Mouse (Mus musculus) heart, adult 11 months (tissue): ENCODE results near the gene Gnaq.

Source experiments
- DNase-seq: peaks from one replicate; pipeline ENCODE4 v3.0.0; 2022

Gnaq gene

DNA sequence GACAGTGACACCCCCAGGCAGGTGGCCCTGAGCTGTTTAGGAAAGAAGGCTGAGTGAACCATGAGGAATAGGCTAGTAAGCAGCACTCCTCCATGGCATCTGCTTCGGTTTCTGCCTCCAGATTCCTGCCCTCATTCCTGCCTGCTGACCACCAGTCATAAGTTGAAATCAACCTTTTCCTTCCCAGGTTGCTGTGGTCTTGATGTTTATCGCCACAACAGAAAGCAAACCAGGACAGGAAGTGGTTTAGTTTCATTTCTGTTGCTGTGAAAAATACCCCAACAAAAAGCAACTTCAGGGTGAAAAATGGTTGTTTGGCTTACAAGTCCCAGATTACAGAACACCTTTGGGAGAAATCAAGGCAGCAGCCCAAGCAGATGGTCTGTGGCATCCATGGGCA is 249.8 kb downstream of the Gnaq start:
- DNase-seq = peak; percentile 56

DNA sequence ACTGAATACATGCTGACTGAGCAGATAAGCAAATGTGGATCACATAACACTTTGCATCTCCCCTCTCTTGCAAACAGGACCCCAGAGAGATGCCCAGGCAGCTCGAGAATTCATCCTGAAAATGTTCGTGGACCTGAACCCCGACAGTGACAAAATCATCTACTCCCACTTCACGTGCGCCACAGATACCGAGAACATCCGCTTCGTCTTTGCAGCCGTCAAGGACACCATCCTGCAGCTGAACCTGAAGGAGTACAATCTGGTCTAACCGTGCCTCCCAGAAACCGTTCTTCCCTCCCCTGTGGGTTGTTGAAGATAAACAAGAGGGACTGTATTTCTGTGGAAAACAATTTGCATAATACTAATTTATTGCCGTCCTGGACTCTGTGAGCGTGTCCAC is 250.5 kb downstream of the Gnaq start:
- DNase-seq = peak; percentile 74

DNA sequence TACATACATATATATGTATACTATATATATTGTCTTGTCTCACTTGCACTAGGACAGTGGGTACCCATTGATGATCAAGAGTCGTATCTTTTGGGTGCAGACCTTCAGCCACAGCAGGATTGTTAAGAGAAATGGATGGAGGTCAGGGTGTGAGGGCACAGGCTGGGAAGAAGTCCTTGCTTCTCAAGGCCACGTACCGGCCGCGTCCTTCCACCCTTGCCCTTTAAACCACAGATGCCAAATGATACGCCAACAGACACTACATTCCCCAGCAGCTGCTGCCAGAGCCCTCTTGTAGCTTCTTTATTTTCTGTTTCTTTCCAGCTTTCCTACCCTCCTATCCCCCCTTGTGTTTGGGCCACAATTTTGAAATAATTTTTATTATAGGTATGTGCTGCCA is 251.5 kb downstream of the Gnaq start:
- DNase-seq = peak; percentile 59

DNA sequence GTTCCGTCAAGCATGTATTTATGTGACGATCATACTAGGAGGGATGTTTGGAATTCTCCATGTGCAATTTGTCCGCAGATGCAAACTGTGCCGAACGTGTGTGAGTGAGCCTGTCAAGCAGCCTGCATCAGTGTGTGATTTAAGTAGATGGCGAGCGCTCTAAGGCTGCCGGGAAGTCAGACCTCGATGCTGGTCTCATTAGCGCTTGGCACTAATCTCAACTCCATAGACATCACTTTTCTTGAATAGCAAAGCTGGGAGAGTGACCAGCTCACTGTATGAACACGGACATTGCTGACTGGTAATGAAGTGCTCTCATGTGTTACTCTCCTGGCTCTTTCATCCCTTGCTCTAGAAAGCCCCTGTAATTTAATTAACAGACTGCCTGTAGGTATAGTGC is 252.3 kb downstream of the Gnaq start:
- no peak for DNase-seq

DNA sequence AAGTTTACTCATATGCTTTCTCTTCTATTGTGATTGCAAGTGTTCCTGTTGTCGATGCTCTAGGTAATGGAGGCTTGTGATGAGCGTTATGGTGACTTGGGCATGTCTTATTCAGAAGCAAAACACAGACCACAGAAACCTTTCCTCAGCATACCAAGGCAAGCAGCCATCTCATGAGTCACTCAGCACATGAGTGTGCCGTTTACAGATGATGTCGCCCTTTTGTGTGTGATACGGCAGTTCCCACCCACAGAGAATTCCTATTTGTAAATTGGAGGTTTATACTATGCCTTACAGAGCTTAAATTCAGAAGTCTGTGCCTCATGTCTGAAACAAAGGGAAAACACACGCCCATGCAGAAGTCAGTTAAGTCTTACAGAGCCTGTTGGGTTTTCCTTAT is 253.9 kb downstream of the Gnaq start:
- peak; percentile 89 for DNase-seq

DNA sequence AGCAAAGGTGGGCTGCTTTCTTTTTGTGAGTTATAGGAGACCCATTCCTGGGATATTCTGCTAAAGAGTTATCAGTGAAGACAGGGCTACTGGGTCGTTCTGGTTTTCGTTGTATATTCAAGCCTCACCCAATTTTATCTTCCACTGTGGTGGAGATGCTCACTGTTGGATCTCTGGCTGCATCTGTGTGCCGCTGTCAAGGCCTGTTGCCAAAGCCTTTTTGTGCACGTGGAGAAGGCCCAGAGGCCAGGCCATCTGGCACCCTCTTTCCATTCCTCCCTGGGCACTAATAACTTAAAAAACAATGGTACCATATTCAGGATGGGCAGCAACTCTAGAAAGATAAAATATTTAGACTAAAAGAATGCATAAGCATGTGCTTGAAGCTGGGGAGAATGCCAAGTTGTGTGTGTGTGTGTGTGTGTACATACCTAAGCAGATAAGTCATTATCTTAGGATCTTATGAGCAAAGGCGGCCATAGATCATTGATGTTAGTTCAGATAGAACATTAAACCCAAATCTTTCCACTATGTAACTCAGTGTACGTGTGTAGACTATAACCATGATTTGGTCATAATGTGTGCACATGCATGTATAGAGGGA is 257.7 kb downstream of the Gnaq start:
- no peak for DNase-seq

DNA sequence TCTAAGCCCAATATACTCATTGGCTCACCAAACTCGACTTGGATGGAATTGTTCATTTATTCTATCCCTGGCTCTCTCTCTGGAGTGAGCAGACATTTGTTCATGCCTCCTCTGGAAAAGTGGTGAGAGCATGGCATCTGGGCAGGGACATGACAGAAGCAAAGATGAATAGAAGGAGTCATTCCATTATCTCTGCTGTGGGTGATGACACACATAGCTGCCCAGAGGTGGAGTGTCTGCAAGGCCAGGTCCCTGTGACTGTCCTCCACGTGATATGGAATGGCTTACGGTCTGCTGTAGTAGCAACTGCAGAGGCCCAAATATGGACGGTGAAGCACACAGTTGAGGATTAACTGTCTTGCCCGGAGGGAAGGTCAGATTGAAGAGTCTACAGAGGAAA is 261.8 kb downstream of the Gnaq start:
- peak; percentile 22 for DNase-seq

DNA sequence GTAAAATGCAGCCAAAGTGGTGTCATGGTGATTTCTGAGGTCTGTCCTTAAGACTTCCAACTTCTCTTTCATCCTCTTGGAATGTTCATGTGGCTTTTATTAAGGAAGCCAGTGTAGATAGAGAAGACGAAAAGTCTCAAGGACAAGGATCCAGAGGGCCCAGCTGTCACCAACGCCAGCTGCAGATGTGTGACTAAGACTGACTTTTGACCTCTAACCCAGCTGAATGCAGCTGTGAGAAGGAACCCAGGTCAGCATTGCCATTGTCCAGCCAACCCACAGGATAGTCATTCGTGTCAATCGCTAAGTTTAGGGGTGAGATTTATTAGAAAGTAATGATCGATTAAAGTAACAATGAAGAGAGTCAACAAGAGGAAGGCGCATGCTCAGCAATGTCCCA is 270.5 kb downstream of the Gnaq start:
- peak; percentile 95 for DNase-seq

DNA sequence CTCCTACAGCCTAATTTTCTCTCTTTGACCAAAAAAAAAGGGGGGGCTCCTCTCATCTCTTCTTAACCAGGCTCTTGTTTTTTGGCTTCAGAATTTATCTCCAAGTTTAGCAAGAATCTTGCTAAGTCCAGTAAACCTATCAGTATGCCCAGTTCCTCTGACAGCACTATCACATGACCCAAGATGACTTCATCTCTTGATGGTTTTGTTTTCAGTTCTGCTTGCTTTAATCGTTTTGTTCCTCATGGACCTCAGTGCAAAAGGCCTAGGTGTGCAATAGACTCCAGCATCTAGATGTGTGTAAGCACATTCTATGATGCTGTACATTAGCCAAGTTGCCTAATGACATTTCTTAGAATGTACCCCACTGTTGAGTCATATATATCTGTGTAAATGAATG is 275.1 kb downstream of the Gnaq start:
- no peak for DNase-seq

DNA sequence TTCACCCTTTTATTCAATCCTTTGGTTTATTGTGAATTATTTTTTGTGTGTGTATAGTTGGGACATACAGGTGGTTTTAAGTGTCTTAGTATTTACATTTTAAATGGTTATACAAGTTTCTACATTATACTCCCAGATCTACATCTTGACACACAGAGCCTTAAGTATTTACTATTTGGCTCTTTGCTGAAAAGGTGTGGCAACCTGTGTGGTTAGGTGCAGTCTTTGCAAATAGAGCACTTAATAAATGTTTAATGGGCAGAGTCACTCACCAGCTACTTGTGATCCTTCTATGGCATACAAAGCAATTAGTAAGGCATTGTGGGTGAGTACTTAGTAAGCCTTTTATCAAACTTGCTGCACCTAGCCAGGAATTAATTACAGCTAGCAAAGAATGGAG is 278.7 kb downstream of the Gnaq start:
- peak; percentile 13 for DNase-seq

DNA sequence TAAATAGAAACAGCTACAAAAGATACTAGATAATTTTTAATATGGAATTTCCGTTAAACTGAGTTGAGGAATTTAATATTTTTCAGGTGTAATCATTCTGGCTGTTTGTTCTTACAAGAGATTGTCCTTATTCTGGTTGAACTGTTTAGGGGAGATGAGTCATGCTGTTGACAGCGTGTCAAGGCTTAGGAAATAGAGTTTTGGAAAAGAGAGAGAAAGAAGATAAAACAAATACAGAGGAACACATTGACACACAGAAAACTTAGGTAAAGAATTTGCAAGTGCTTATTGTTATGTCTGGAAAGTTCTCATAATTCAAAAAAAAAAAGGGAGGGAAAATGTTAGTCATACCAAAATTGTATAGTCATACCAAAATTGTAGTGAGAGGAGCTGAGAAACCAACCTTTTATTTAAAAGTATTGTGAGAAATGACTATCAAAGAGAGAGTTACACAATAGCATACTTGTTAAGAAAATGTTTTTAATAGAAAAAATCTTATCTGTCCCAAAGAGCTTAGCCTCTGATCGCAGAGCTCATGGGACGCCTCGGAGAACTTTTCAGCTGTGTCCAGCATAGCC is 285.5 kb downstream of the Gnaq start:
- DNase-seq = no peak

DNA sequence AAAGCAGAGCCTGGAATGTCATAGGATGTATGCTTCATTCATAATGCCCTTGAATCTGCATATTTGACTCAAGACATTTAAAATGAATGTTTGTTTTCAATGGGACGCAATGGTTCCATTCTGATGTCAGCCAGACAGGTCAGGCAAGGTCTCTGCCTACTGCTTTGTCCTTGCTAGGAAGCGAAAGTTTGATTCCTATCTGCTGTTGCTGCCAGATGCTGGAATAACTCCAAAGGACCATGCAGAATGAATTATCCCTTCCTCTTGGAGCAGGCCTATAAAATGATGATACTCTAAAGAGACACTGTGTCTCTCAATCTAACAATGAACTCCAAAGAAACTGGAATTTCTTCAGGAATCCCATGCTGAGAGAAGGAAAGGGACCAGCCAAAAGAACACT is 293.0 kb downstream of the Gnaq start:
- peak; percentile 43 for DNase-seq

DNA sequence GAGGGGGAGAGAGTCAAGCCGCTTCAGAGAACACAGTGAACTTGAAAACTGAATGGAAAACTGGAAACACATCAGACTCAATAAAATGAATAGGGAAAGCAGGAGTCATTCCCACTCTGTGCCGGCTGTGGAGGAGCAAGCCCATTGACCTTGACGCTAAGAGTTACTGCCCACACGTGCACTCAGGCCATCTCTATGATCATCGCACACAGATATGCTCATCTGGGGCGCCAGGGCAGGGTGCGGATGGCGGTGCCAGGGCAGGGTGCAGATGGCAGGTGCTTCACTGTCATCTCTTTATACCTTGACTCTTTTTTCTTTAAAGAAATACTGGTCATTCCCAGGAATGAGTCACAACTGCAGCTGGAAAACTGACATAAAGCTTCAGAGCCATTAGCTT is 298.7 kb downstream of the Gnaq start:
- DNase-seq = peak; percentile 41

DNA sequence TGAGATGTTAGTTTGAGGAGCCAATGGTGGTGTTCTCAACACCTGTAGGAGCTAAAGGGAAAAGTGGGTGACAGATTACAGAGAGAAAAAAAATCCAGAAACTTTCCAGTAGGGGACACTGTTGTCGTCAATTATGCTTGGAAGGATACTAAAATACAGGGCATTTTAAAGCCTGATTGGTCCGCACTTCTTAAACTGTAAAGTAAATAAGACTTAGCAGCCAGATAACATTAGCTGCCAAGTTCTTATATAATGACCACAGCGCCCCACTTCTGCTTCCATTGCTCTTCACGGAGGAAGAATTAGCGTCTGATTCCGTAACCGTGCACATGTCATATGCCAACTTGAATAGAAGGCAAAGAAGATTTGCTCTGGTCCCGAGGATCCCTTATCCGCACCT is 302.2 kb downstream of the Gnaq start:
- DNase-seq = peak; percentile 93

DNA sequence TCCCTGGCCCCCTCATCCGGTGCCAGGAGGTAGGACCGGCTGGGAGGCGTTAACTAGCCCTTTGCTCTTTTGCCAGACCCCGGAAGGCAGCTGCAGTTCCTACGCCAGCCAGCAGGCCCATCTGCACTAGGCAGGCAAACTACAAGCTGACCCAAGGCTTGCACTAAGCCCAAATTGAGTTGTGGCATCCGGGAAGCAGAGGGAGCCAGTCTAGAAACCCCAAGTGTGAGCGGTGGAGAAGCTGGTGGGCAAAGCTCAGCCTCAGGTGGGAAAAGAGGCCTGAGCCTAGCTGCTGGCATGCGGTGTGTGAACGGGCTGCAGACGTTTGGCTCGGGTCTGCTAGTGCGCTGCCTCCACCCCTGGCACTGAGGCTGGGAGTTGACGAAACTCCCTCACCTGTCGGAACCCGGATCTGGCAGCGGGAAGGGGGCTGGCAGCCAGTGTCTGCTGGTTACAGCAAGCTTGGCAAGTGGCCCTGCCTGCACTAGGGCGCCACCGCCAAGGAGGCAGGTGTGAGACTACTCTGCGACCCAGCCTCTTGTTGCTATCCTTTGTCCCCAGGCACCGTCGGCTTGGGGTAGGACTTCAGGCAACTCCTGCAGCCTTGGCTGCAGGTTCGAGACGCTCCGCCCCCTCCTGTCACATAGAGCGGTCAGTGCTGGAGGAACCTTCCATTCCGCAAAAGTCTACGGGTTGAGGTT is 303.1 kb downstream of the Gnaq start, which contains the start of gene Gna14:
Gna14 (plus strand) TSS at position 232 of the 701 bp plus-strand sequence.
- DNase-seq = peak; percentile 96

DNA sequence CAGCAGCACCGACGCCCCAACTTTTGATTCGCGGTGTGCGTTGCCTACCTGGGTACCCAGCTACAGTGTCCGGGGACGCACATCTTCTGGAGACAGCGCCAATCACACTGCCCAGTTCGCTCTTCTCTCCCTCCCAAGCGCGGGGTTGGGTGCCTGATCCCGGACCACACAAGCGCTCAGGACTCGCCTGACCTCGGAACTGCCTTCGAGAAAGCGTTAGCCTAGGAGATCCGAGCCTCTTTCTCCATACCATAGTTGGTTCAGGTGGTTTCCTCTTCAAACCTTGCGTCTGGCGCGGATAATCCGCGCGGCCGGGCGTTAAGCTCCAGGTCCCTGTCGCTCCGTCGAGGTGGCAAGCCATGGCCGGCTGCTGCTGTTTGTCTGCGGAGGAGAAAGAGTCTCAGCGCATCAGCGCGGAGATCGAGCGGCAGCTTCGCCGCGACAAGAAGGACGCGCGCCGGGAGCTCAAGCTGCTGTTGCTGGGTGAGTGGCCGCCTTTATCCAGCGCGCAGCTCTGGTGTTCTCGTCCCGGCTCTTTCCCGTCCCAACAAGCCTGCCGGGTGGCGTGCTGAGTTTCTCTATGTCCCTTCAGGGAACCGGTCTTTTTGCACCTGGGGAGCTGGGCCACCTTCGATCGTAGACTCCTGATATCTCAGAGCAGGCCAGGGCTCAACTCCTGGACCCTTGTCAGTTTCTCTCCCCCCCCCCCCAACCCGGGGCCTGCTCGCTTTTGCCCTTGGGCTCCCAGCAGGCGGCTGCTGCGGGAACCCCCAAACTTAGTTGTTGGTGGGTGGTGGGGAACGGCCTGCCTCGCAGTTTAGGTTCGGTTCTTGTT is 303.9 kb downstream of the Gnaq start:
- DNase-seq = peak; percentile 90
